Mouse (Mus musculus) neural tube, embryonic 15.5 days (tissue): ENCODE measurements at regions not wholly inside any gene's neighbourhood (a gene's known extent, or its start where the extent isn't known, plus 50 kb on each side); places are given as distances from the start of the nearest gene placed in this dataset.
A peak's percentile ranks its signal among the peaks of the same experiment; 100 is the strongest.

Experiments
- ATAC-seq: fragments of 200-750 bp; cut with Nextera tagmentation; 2 replicates; pipeline ENCODE4 v1.8.0; 2017; ENCODE audit warnings: mild to moderate bottlenecking, moderate TSS enrichment, moderate library complexity; ENCODE audit not compliant: low FRiP score
- H3K27ac ChIP-seq: fragments of 300-500 bp; sonication (generic); replicated peaks from 2 replicates; pipeline ENCODE4 v1.5.1; 2015; ENCODE audit warnings: mild to moderate bottlenecking, inconsistent platforms
- H3K27me3 ChIP-seq: fragments of 300-500 bp; sonication (generic); replicated peaks from 2 replicates; pipeline ENCODE4 v1.6.1; 2015; ENCODE audit warnings: inconsistent platforms
- H3K36me3 ChIP-seq: fragments of 300-500 bp; sonication (generic); 2 replicates; pipeline ENCODE4 v1.6.1; 2015; ENCODE audit warnings: inconsistent platforms
- H3K4me1 ChIP-seq: fragments of 300-500 bp; sonication (generic); 2 replicates; pipeline ENCODE4 v1.6.1; 2015; ENCODE audit warnings: inconsistent platforms
- H3K4me2 ChIP-seq: fragments of 300-500 bp; sonication (generic); 2 replicates; pipeline ENCODE4 v1.6.1; 2015; ENCODE audit warnings: inconsistent platforms, mild to moderate bottlenecking, moderate library complexity
- H3K4me3 ChIP-seq: fragments of 300-500 bp; sonication (generic); replicated peaks from 2 replicates; pipeline ENCODE4 v1.5.1; 2015; ENCODE audit warnings: mild to moderate bottlenecking, inconsistent platforms
- H3K9ac ChIP-seq: fragments of 300-500 bp; sonication (generic); replicated peaks from 2 replicates; pipeline ENCODE4 v1.6.1; 2015; ENCODE audit warnings: mild to moderate bottlenecking, inconsistent platforms
- H3K9me3 ChIP-seq: fragments of 300-500 bp; sonication (generic); replicated peaks from 2 replicates; pipeline ENCODE4 v1.6.1; 2016; ENCODE audit warnings: inconsistent platforms
- WGBS: fragments of 180-500 bp; shearing (Covaris S2); methylation state at CpG from one replicate; pipeline ENCODE4 v1.1.7; 2015; ENCODE audit warnings: mixed read lengths; 5-methylcytosine and 5-hydroxymethylcytosine counted together

GRCm38 (mm10) chr17:14538527-14538926, 155.5 kb downstream of the Thbs2 start:
- Histone ChIP-seq H3K4me1 (no peaks in the 10 kb centered on the region), H3K9me3 (no peaks in the 10 kb centered on the region)
- WGBS, result 75% methylated on average over 3 of the region's 3 CpGs

GRCm38 (mm10) chr17:14532979-14533314, 161.1 kb downstream of the Thbs2 start:
- no peak overlapping the region for H3K27ac ChIP-seq
- H3K4me2 ChIP-seq, result no peak overlapping the region
- 88% methylated on average over 4 of the region's 4 CpGs for WGBS
- H3K4me3 ChIP-seq, result no peak overlapping the region
- no peaks in the 10 kb centered on the region for H3K27me3 ChIP-seq
- no peaks in the 10 kb centered on the region for H3K4me1 ChIP-seq
- no peak overlapping the region for H3K9ac ChIP-seq
- no peaks in the 10 kb centered on the region for H3K9me3 ChIP-seq
- ATAC-seq, result no peak
- no peaks in the 10 kb centered on the region for H3K36me3 ChIP-seq

More at GRCm38 (mm10) chr17:14538527-14538926, 155.5 kb downstream of the Thbs2 start:
- no peak overlapping the region for H3K9ac ChIP-seq
- H3K4me3 ChIP-seq, result no peak overlapping the region
- no peak overlapping the region for H3K4me2 ChIP-seq
- no peak overlapping the region for H3K27ac ChIP-seq
- no peaks in the 10 kb centered on the region for H3K36me3 ChIP-seq
- H3K27me3 ChIP-seq, result no peaks in the 10 kb centered on the region
- no peak for ATAC-seq

- no peak for ATAC-seq
- no peak overlapping the region for H3K4me3 ChIP-seq
- H3K9me3 ChIP-seq, result no peaks in the 10 kb centered on the region
- WGBS, result 79% methylated on average over 8 of the region's 8 CpGs
- H3K4me2 ChIP-seq, result no peak overlapping the region
- H3K27me3 ChIP-seq, result no peaks in the 10 kb centered on the region
- H3K27ac ChIP-seq, result no peak overlapping the region
- no peaks in the 10 kb centered on the region for H3K36me3 ChIP-seq
- no peaks in the 10 kb centered on the region for H3K4me1 ChIP-seq
- H3K9ac ChIP-seq, result no peak overlapping the region
These were observed 161.6 kb downstream of the Thbs2 start for GRCm38 (mm10) chr17:14532298-14532978.

- Histone ChIP-seq H3K36me3 (no peaks in the 10 kb centered on the region), H3K9me3 (no peaks in the 10 kb centered on the region), H3K9ac (no peak overlapping the region), H3K4me3 (no peak overlapping the region), H3K4me2 (no peak overlapping the region), H3K27me3 (no peaks in the 10 kb centered on the region), H3K27ac (no peak overlapping the region), H3K4me1 (no peaks in the 10 kb centered on the region)
- ATAC-seq, result no peak
- 87% methylated on average over 3 of the region's 3 CpGs for WGBS
These were observed 162.2 kb downstream of the Thbs2 start for GRCm38 (mm10) chr17:14531796-14532195.

GRCm38 (mm10) chr17:14527691-14528090, 166.3 kb downstream of the Thbs2 start:
- H3K27ac ChIP-seq, result no peak overlapping the region
- no peaks in the 10 kb centered on the region for H3K4me1 ChIP-seq
- H3K4me3 ChIP-seq, result no peak overlapping the region
- ATAC-seq, result no peak
- H3K36me3 ChIP-seq, result no peaks in the 10 kb centered on the region
- no peaks in the 10 kb centered on the region for H3K9me3 ChIP-seq
- no peak overlapping the region for H3K9ac ChIP-seq
- no peaks in the 10 kb centered on the region for H3K27me3 ChIP-seq
- WGBS, result 96% methylated on average over 2 of the region's 2 CpGs
- H3K4me2 ChIP-seq, result no peak overlapping the region

GRCm38 (mm10) chr17:14525255-14525654, 168.8 kb downstream of the Thbs2 start:
- WGBS, result 85% methylated on average over 7 of the region's 7 CpGs
- Histone ChIP-seq H3K9me3 (no peaks in the 10 kb centered on the region), H3K27ac (no peak overlapping the region), H3K4me1 (no peaks in the 10 kb centered on the region), H3K9ac (no peak overlapping the region), H3K27me3 (no peaks in the 10 kb centered on the region), H3K4me3 (no peak overlapping the region), H3K36me3 (no peaks in the 10 kb centered on the region), H3K4me2 (no peak overlapping the region)
- no peak for ATAC-seq

- H3K36me3 ChIP-seq, result no peaks in the 10 kb centered on the region
- no peaks in the 10 kb centered on the region for H3K9me3 ChIP-seq
- no peaks in the 10 kb centered on the region for H3K4me1 ChIP-seq
- no peak overlapping the region for H3K27ac ChIP-seq
- WGBS, result 49% methylated on average over 13 of the region's 13 CpGs
- H3K4me2 ChIP-seq, result no peak overlapping the region
- no peak overlapping the region for H3K4me3 ChIP-seq
- no peak overlapping the region for H3K9ac ChIP-seq
- no peaks in the 10 kb centered on the region for H3K27me3 ChIP-seq
- peak; percentile 73; the same call in 1 of the 2 replicates for ATAC-seq
These were observed 169.4 kb downstream of the Thbs2 start for GRCm38 (mm10) chr17:14524426-14525236.

- 73% methylated on average over 2 of the region's 2 CpGs for WGBS
- Histone ChIP-seq H3K36me3 (no peaks in the 10 kb centered on the region), H3K9me3 (no peaks in the 10 kb centered on the region), H3K9ac (no peak overlapping the region), H3K27me3 (no peaks in the 10 kb centered on the region), H3K27ac (no peak overlapping the region), H3K4me3 (no peak overlapping the region), H3K4me2 (no peak overlapping the region), H3K4me1 (no peaks in the 10 kb centered on the region)
- ATAC-seq, result no peak
These were observed 172.0 kb downstream of the Thbs2 start for GRCm38 (mm10) chr17:14522011-14522410.

- WGBS, result 14% methylated on average over 5 of the region's 5 CpGs
These were observed 173.5 kb downstream of the Thbs2 start for GRCm38 (mm10) chr17:14520565-14520964.

GRCm38 (mm10) chr17:14519367-14519766, 174.7 kb downstream of the Thbs2 start:
- Histone ChIP-seq H3K4me1 (no peaks in the 10 kb centered on the region), H3K4me3 (no peak overlapping the region), H3K36me3 (no peaks in the 10 kb centered on the region), H3K9ac (no peak overlapping the region), H3K9me3 (no peaks in the 10 kb centered on the region), H3K4me2 (no peak overlapping the region), H3K27me3 (no peaks in the 10 kb centered on the region), H3K27ac (no peak overlapping the region)
- no peak for ATAC-seq
- 91% methylated on average over 4 of the region's 4 CpGs for WGBS

More at GRCm38 (mm10) chr17:14520565-14520964, 173.5 kb downstream of the Thbs2 start:
- no peaks in the 10 kb centered on the region for H3K36me3 ChIP-seq
- no peak overlapping the region for H3K9ac ChIP-seq
- H3K27ac ChIP-seq, result no peak overlapping the region
- peak; percentile 38; the same call in 1 of the 2 replicates for ATAC-seq
- H3K27me3 ChIP-seq, result no peaks in the 10 kb centered on the region
- H3K4me2 ChIP-seq, result no peak overlapping the region
- no peaks in the 10 kb centered on the region for H3K9me3 ChIP-seq
- no peaks in the 10 kb centered on the region for H3K4me1 ChIP-seq
- H3K4me3 ChIP-seq, result no peak overlapping the region

GRCm38 (mm10) chr17:14518216-14518615, 175.8 kb downstream of the Thbs2 start:
- no peaks in the 10 kb centered on the region for H3K9me3 ChIP-seq
- ATAC-seq, result no peak
- H3K36me3 ChIP-seq, result no peaks in the 10 kb centered on the region
- no peaks in the 10 kb centered on the region for H3K27me3 ChIP-seq
- H3K4me1 ChIP-seq, result no peaks in the 10 kb centered on the region
- 79% methylated on average over 12 of the region's 12 CpGs for WGBS
- no peak overlapping the region for H3K4me2 ChIP-seq
- H3K9ac ChIP-seq, result no peak overlapping the region
- no peak overlapping the region for H3K27ac ChIP-seq
- H3K4me3 ChIP-seq, result no peak overlapping the region

- 38% methylated on average over 5 of the region's 5 CpGs for WGBS
- Histone ChIP-seq H3K9ac (no peak overlapping the region), H3K4me1 (no peaks in the 10 kb centered on the region), H3K36me3 (no peaks in the 10 kb centered on the region), H3K4me2 (no peak overlapping the region), H3K4me3 (no peak overlapping the region), H3K27me3 (no peaks in the 10 kb centered on the region), H3K9me3 (no peaks in the 10 kb centered on the region), H3K27ac (no peak overlapping the region)
- 0 out of 2 replicates have a peak, but pooled peaks have one; percentile 21 for ATAC-seq
These were observed 176.7 kb downstream of the Thbs2 start for GRCm38 (mm10) chr17:14517368-14517767.
